Mouse (Mus musculus) G1E-ER4 (cell line): Measurements from ENCODE around the gene Rps16. TPM values are rescaled to one million over a fixed set of nuclear protein-coding genes. Genes with fewer than 3 reads are reported as not detected.

Experiments used
- GATA1 ChIP-seq: IDR thresholded peaks from one replicate; pipeline ENCODE4 v1.8.0; 2012; ENCODE audit warnings: low read length, inconsistent platforms
- polyA plus RNA-seq: library from polyadenylated mRNA; stranded (reverse); fragments of >175 nt; gene quantifications from 2 replicates; pipeline ENCODE4 v1.2.3, GENCODE M21; 2012

Rps16 gene
- polyA plus RNA-seq, 1 experiment: 1,552 TPM

DNA sequence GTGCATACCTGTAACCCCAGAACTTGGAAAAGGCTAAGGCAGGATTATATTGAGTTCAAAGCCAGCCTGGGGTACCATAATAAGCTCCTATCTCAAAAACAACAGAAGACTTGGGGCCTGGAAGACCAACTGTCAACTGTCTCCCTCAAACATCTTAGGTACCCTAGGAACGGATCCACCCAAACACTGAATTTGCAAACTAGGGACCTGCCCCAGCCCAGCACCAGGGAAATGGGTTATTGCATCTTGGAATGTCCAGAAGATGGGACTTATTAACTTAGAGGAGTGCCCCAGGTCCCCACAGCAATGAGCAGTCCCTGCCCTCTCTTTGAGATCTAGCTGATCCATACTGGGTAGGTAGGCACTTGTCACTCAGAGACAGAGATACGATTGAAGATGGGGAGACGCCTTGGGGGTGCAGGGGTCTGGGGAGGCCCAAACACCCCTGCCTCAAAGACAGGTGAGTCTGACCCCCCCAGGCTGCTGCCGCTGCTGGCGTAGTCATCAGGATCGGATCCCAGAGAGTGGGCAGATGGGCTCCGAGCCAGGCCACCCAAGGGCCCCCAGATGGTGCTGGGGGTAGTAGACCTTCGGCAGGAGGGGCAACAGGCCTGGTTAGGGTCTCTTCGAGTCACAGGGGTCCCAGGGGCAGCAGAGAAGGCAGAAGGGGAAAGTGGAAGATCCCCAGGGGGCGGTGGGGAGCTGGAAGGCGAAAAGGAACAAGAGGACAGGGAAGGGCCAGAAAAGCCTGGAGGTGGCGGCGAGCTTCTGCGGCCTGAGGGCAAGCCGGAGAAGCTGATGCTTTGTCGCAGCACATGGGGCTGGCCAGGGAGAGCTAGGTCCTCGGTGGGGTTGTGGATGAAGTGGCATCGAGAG lies 27.0 kb downstream of the Rps16 start:
- TF ChIP-seq GATA1: no peak

DNA sequence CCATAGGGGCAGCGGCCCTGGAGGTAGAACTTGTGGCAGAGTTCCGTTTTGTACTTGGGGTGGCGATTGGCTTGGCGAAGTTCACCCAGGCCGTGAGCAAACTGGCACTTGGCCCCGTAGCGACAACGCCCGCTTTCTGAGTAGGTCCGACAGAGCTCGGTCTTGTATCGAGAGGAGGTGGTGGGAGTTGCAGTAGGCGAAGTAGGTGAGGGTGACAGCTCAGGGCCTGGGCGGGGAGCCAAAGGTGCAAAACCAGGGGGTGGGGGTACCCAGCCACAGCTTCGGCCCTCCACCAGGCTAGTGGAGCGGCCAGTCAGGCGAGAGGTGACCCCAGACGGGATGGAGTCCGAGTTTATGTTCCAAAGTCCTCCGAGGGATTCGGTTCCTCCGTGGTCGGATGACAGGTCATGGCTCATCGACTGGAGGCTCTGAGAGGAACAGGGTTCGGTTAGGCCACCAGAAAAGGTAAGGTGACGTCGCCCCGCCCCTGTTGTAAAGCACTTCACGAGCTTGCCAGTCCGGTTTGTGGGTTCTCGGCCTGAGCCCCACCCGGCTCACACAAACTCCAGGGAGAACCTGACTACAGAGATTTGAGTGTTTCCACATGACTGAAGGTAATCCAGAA lies 27.7 kb downstream of the Rps16 start:
- TF ChIP-seq GATA1: no peak

DNA sequence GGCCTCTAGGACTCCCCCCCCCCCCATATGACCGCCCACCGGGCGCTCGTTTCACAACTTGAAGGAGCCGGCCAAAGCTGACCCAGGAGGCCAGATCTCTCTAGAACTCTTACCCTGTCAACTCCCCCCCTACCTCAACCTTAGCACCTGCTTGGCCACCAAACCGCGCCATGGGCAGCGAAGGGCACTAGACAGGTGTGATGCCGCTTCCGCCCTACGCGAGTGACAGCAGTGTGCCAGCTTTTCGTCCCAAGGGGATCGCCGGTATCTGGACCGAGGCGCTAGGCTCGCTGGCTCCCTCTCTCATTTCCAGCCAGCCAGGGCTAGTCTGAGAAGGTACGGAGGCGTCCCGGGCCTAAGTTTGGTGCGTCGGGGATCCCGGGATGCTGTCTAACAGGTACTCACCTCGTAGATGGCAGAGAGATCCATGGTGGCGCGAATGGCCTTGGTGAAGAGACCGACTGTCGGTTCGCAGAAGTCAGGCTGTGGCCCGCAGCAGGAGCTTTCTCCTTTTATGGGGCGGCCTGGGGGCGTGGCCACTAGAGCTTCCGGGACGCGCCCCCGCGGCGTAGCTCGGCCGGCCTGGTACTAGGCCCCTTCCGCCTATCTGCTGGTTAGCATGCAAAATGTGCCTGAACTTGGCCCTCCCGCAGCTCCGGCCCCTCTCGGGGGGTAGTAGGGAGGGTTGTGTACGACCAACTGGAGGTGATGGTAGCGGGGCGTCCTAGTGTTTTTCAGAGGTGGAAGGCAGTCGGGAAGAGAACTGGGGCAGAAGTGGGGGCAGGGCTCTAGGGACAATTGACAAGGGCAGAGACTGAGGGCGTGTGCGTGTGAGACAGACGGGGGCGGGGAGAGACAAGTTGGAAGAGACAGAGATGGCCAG lies 28.6 kb downstream of the Rps16 start:
- no peak for TF ChIP-seq GATA1

DNA sequence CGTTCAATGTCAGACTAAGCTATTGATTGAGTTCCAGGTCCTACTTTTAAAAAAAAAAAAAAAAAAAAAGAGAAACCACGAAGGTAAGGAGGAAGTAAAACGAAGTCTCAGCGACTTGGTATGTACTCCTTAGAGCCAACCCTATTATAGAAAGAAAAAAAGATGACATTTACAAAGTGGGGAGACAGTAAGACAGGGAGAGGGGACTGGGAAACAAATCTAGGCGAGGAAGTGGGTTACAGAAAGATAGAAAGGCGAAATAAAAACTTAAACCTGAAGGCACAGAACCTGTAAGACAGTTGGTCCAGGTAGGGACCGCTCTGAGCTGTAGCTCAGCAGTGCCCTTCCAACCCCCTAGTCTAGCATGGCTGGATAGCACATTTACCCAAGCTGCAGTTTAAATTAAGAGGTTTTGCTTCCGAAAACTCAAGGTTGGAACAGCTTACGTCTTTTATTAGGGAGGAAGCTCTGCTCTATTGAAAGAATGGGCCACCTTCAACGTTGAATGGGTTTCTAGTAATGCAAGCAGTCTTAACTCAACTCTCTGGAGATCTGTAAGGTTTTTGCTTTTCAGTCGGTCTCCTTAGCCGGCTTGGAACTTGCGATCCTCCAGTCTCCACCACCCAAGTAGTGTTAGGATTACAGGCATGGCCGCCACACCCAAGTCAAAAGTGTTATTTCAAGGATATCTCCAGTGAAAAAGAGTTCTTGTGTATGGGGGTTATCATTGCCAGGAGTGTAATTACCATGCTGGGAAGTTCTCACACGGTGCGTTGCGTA lies 30.0 kb downstream of the Rps16 start, which contains the start of gene Zfp36:
Gene Zfp36 (minus strand): TSS at position 17 of the 780 bp plus-strand sequence.
- no peak for TF ChIP-seq GATA1

DNA sequence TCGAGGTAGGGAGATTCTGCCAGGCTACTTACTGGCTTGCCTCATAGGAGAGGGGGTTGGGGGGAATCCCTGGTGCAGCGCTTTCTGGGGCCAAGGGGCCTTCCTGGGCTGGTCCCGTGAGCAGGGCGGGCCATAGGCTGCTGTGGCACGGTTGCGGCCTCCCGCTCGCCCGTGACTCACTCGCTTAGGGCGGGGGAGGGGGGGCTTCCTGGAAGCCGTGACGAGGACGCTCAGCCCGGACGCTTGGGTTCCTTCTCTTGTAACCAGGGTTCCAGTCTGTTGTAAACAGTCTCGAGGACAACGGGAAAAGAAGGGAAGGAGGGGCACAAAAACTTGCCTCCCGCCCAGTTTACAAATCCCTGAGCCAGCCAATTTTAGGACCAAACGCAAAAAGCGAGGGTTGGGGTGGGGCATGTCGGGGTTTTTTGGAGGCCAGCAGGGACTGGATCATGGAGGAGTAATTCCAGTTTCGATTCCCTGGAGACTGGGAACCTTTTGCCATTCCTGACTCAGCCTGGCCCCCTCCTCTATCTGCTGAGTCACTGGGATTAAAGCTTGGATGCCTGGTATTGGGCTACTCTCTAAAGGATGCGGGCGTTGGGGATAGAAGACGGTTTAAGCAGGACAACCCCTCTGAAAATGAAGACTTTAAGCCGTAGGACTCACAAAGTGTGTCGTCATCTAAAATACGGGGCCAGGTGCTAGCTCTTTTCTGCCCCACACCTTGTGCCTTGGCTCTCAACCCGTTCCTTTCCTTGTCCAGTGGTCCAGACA lies 30.8 kb downstream of the Rps16 start:
- no peak for TF ChIP-seq GATA1

DNA sequence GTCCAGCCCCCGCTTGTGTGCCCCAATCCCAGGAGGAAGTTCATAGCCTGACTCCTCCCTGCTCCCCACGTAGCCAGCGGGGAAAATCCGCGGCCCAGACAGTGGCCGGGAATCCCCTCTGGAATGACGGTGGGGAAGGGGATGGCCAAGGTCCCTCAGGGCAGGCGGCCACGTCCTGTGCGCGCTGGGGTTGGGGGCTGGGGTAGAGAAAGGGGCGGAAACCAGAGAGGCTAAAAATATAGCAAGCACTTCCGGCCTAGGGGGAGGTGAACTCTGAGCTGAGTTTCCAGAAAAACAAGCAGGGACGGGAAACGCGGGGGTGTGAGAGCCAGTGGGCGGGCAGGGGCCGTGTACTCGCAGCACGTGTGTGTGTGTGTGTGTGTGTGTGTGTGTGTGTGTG lies 31.5 kb downstream of the Rps16 start:
- no peak for TF ChIP-seq GATA1

DNA sequence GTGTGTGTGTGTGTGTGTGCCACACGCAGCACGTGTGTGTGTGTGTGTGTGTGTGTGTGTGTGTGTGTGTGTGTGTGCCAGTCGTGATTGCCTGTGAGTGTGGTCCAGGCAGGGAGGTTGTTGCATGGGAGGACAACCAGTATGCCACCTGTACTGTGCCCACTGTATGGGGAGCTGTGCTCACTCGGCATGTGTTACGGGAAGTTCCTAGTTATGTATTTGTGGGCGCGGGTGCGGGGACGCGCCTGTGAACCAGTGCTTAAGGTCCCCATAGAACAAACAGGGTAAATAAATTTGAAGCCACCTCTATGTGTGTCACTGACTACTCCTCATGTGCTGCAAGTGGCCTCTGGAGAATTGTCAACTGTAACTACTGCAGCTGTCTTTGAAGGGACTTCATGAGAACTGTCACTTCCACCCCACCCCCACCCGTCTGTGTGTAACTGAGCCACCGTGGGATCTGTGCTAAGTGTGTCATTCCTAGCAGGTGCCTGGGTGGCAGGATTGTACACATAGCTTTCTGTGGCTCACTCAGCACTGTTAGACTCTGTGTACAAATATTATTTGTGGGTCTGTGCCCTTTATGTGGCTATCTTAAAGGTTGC lies 32.0 kb downstream of the Rps16 start:
- no peak for TF ChIP-seq GATA1

DNA sequence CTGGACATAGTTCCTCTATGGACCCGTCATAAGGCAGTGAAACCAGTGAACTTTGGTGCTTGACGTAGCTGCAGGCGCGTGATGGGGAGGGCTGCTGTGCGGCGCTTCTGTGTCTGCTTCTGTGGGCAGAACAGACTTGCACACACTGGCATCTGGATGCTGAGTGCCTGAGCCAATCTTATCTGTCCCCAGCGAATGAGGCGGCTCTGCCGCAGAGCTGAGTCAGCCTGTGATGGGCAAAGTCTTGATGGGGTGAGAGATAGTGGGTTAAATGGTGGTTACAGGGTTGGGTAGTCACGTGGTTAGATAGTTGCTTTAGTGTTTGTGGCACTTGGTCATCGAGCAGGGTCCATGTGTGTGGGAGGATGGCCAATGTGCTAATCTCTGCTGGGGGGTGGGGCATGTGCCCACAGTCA lies 32.5 kb downstream of the Rps16 start:
- peak; percentile 100 for TF ChIP-seq GATA1

DNA sequence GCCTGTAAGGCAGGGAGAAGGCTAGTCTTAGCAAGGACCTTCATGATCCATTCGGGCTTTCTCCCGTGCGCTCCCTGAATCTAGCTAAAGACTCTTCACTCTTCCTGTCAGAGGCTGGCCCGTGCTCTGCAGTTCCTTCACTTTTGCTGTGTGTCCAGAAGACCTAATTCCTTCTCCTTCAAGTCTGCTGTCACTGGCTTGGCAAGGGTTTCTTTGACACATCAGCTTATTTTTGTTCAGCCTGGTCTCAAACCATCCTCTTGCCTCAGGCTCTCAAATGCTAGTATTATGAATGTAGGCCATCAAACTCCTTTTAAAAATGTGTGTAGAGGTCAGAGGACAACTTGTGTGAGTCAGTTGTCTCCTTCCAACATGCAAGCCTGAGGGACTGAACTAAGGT lies 33.2 kb downstream of the Rps16 start:
- no peak for TF ChIP-seq GATA1

DNA sequence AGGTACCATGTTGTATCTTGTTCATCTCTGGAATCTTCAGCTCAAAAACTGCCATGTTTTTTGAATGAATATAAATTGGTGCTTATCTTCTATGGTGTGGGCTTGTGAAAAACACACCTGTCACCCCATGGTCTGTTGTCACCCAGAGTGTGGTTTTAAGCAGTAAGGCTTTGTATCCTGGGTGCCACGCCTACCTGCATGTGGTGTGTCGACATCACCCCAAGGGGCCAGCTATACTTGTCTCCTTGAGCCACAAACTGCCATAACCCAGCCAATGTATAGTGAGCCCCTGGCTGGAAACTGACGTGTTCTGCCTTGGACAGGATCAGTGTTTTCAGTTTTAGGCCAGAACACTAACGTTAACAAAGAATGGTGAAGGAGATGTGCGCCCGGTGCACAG lies 33.7 kb downstream of the Rps16 start:
- no peak for TF ChIP-seq GATA1

DNA sequence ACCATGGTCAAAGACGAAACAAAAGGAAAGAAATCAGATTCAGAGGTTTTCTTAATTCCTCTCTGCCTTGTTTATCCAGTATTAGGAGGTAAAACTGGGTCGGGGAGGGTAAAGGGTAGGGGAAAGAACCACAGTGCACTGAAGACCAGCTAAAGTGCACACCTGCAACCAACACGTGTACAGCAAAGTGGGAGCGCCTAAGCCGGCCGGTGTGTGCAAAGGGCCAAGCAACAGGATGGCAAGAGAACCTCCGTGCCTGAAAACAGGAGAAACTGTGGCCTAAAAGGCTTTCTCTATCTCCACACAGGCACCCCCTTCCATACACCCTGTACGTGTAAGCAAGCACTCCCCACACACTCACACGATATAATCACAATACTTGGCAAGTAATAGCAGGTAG lies 34.7 kb downstream of the Rps16 start:
- no peak for TF ChIP-seq GATA1

DNA sequence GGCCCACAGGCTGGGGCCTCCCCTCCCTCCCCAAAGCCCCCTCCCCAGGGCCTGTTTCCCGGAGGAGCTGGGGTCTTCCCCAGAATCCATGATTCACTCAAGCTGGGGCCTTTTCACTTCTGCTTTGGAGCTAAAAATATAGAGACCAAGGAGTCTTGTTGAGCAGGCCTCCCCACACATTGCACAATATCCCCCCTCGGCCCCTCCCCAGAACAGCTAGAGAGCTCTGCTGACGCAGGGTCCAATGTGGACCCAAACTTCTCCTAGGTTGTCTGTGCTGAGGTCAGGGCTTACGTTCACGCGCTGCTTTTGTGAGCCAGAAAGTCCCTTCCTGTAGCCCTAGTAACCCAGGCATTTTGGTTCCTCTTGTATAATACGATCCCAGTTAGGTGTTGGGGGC lies 35.6 kb downstream of the Rps16 start:
- TF ChIP-seq GATA1: no peak

DNA sequence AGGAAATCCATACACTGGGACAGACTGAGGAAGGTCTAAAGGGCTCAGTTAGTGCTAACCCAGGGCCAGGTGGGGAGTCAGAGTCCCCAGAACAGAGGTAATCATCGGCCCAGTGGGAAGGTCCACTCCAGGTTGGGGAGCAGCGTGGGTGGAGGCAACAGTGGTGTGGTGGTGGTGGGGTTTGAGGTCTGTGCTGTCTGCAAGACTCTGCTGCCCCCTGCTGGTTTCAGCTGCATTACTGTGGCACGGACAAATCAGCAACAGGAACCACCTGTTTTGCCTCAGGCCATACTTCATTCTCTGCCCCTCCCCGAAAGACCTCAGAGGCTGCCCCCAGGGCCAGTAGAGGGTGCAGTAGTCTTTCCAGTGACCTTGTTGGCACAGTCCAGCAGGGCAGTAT lies 36.0 kb downstream of the Rps16 start:
- no peak for TF ChIP-seq GATA1

DNA sequence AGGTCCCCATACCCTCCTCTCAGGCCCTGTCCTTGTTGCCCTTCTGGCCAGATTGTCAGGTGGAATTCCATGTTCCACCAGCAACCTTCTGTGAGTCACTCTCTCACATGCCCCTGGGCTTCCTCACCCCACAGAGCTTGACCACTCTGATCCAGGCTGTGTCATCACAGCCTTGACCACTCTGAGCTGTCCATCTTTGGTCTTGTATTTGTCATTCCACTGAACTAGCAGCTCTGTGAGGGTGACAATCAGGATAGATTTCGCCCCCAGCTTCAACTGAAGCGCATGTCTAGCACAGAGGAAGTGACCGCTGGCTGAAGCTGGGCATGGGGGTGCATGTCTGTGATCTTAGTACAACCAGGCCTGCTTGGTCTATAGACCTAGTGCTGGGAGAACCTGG lies 39.9 kb downstream of the Rps16 start:
- no peak for TF ChIP-seq GATA1
